Mouse (Mus musculus): ENCODE results near the gene Lama2.
"Not testable (repeated sequence)": the region's sequence is repeated elsewhere in the genome, so short reads cannot be mapped to it uniquely, and the experiment has no call there.

The Lama2 gene

GRCm38 (mm10) chr10:27005716-27006115 is 613.8 kb downstream of the Lama2 start:
- no peak for DNase-seq (ENCODE audit: low spot score)

- no peak for DNase-seq (ENCODE audit: low spot score)
Observed at GRCm38 (mm10) chr10:27001554-27002178, 617.9 kb downstream of the Lama2 start.

- DNase-seq (ENCODE audit: low spot score), result no peak
Observed at GRCm38 (mm10) chr10:26996684-26997083, 622.9 kb downstream of the Lama2 start.

- DNase-seq (ENCODE audit: low spot score), result no peak
Observed at GRCm38 (mm10) chr10:26995987-26996386, 623.6 kb downstream of the Lama2 start.

GRCm38 (mm10) chr10:26995182-26995975 is 624.2 kb downstream of the Lama2 start:
- DNase-seq (ENCODE audit: low spot score), result peak; percentile 39

- DNase-seq (ENCODE audit: low spot score), result no peak
Observed at GRCm38 (mm10) chr10:26993971-26994761, 625.4 kb downstream of the Lama2 start.

- DNase-seq (ENCODE audit: low spot score), result no peak
Observed at GRCm38 (mm10) chr10:26985451-26985850, 634.1 kb downstream of the Lama2 start.

- DNase-seq (ENCODE audit: low spot score), result not testable (repeated sequence)
Observed at GRCm38 (mm10) chr10:26984082-26984481, 635.5 kb downstream of the Lama2 start.

- no peak for DNase-seq (ENCODE audit: low spot score)
Observed at GRCm38 (mm10) chr10:26983583-26983982, 636.0 kb downstream of the Lama2 start.

GRCm38 (mm10) chr10:26982621-26983020 is 636.9 kb downstream of the Lama2 start:
- DNase-seq (ENCODE audit: low spot score), result no peak

GRCm38 (mm10) chr10:26975372-26975771 is 644.2 kb downstream of the Lama2 start:
- DNase-seq (ENCODE audit: low spot score), result no peak

GRCm38 (mm10) chr10:26974224-26974623 is 645.3 kb downstream of the Lama2 start:
- DNase-seq (ENCODE audit: low spot score), result no peak

- no peak for DNase-seq (ENCODE audit: low spot score)
Observed at GRCm38 (mm10) chr10:26973575-26973974, 646.0 kb downstream of the Lama2 start.

GRCm38 (mm10) chr10:26958513-26958912 is 661.0 kb downstream of the Lama2 start:
- DNase-seq (ENCODE audit: low spot score), result no peak

GRCm38 (mm10) chr10:26950448-26950847 is 669.1 kb downstream of the Lama2 start:
- DNase-seq (ENCODE audit: low spot score), result no peak

GRCm38 (mm10) chr10:26949667-26950066 is 669.9 kb downstream of the Lama2 start:
- no peak for DNase-seq (ENCODE audit: low spot score)

- DNase-seq (ENCODE audit: low spot score), result no peak
Observed at GRCm38 (mm10) chr10:26948331-26948730, 671.2 kb downstream of the Lama2 start.

- DNase-seq (ENCODE audit: low spot score), result no peak
Observed at GRCm38 (mm10) chr10:26939549-26939948, 680.0 kb downstream of the Lama2 start.

- DNase-seq (ENCODE audit: low spot score), result not testable (repeated sequence)
Observed at GRCm38 (mm10) chr10:26938464-26938863, 681.1 kb downstream of the Lama2 start.

GRCm38 (mm10) chr10:26936056-26936455 is 683.5 kb downstream of the Lama2 start:
- DNase-seq (ENCODE audit: low spot score), result not testable (repeated sequence)

All from ovary, postnatal 14 days (tissue).